Mouse (Mus musculus) midbrain, embryonic 16.5 days (tissue): ENCODE results near the gene Sh3yl1. TPM values are rescaled to one million over a fixed set of nuclear protein-coding genes. Genes with fewer than 3 reads are reported as not detected.

Experiments
- ATAC-seq: fragments of 200-750 bp; cut with Nextera tagmentation; 2 replicates; pipeline ENCODE4 v1.8.0; 2017; ENCODE audit warnings: moderate TSS enrichment
- H3K27ac ChIP-seq: fragments of 300-500 bp; sonication (generic); 2 replicates; pipeline ENCODE4 v1.5.1; 2014; ENCODE audit warnings: mild to moderate bottlenecking, low read length, mixed read lengths
- H3K27me3 ChIP-seq: fragments of 300-500 bp; sonication (generic); 2 replicates; pipeline ENCODE4 v1.6.1; 2014; ENCODE audit warnings: low read depth, low read length, mixed read lengths; ENCODE audit not compliant: control insufficient read depth, insufficient read depth
- H3K36me3 ChIP-seq: fragments of 300-500 bp; sonication (generic); 2 replicates; pipeline ENCODE4 v1.6.1; 2014; ENCODE audit warnings: mild to moderate bottlenecking, low read length, moderate library complexity, mixed read lengths; ENCODE audit not compliant: control insufficient read depth, insufficient read depth
- H3K4me1 ChIP-seq: fragments of 300-500 bp; sonication (generic); 2 replicates; pipeline ENCODE4 v1.6.1; 2014; ENCODE audit warnings: mild to moderate bottlenecking, low read length, mixed read lengths; ENCODE audit not compliant: control insufficient read depth, insufficient read depth
- H3K4me2 ChIP-seq: fragments of 300-500 bp; sonication (generic); 2 replicates; pipeline ENCODE4 v1.6.1; 2014; ENCODE audit warnings: mild to moderate bottlenecking, low read length, mixed read lengths
- H3K4me3 ChIP-seq: fragments of 300-500 bp; sonication (generic); 2 replicates; pipeline ENCODE4 v1.5.1; 2014; ENCODE audit warnings: low read depth, mild to moderate bottlenecking, low read length, moderate library complexity, mixed read lengths
- H3K9ac ChIP-seq: fragments of 300-500 bp; sonication (generic); 2 replicates; pipeline ENCODE4 v1.6.1; 2014; ENCODE audit warnings: low read depth, low read length, mixed read lengths
- H3K9me3 ChIP-seq: fragments of 300-500 bp; sonication (generic); replicated peaks from 2 replicates; pipeline ENCODE4 v1.6.1; 2014; ENCODE audit warnings: mild to moderate bottlenecking, low read length, mixed read lengths; ENCODE audit not compliant: control insufficient read depth, poor library complexity, severe bottlenecking
- WGBS: fragments of 180-500 bp; shearing (Covaris S2); extraction: QIAGEN DNeasy Blood & Tissue Kit; methylation state at CpG from one replicate; pipeline ENCODE4 v1.1.7; 2014; 5-methylcytosine and 5-hydroxymethylcytosine counted together
- polyA plus RNA-seq: library from polyadenylated mRNA; unstranded; fragments of >200 nt; fragmentation: Nextera tagmentation; extraction: Ambion mirVana; gene quantifications from 2 replicates; pipeline ENCODE4 v1.2.1, GENCODE M21; 2015

Sh3yl1 gene
- polyA plus RNA-seq, 1 experiment from 2014 or later, result 59.7 TPM

GRCm38 (mm10) chr12:30888003-30888402, 23.5 kb upstream of the Sh3yl1 start:
- peaks cover 11% of the 10 kb centered on the region for H3K27me3 ChIP-seq
- no peak overlapping the region for H3K27ac ChIP-seq
- no peak overlapping the region for H3K9ac ChIP-seq
- 83% methylated on average over 4 of the region's 4 CpGs for WGBS
- no peak overlapping the region for H3K4me3 ChIP-seq
- no peak overlapping the region for H3K4me2 ChIP-seq
- peaks cover 8% of the 10 kb centered on the region for H3K4me1 ChIP-seq
- no peak for ATAC-seq
- no peaks in the 10 kb centered on the region for H3K9me3 ChIP-seq
- no peaks in the 10 kb centered on the region for H3K36me3 ChIP-seq

- Histone ChIP-seq H3K9me3 (no peaks in the 10 kb centered on the region), H3K4me1 (0 out of 2 replicates have a peak, but pooled peaks cover under 1% of the 10 kb centered on the region), H3K27ac (no peak overlapping the region), H3K27me3 (peaks cover 7% of the 10 kb centered on the region), H3K4me3 (no peak overlapping the region), H3K9ac (no peak overlapping the region), H3K4me2 (no peak overlapping the region), H3K36me3 (no peaks in the 10 kb centered on the region)
- peak; percentile 76 for ATAC-seq
- WGBS, result 40% methylated on average over 5 of the region's 5 CpGs
Measured at GRCm38 (mm10) chr12:30890067-30890466, 21.4 kb upstream of the Sh3yl1 start.

DNA sequence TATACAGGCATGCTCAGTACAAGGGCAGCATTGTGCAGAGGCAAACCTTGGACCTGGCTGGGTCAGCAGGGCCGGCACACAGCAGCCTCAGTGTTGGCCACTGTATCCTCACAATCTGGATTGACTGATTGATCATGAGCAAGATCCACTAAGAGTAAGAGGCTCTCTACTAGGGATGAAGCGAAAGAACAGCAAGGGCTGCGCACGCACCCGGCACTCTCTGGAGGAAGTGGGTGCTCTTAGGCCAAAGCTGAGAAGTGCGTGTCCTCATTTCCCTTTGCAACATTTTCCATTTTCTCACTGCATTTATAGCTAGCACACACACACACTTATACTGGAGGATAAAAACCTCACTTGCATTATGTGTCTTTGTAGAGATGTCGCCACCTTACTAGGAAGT, 20.0 kb upstream of the Sh3yl1 start:
- Histone ChIP-seq H3K4me2 (no peak overlapping the region), H3K36me3 (no peaks in the 10 kb centered on the region), H3K27me3 (no peaks in the 10 kb centered on the region), H3K27ac (no peak overlapping the region), H3K4me3 (no peak overlapping the region), H3K9me3 (no peaks in the 10 kb centered on the region), H3K4me1 (no peaks in the 10 kb centered on the region), H3K9ac (no peak overlapping the region)
- 92% methylated on average over 7 of the region's 7 CpGs for WGBS
- ATAC-seq, result no peak

GRCm38 (mm10) chr12:30897039-30897438, 14.4 kb upstream of the Sh3yl1 start:
- Histone ChIP-seq H3K36me3 (no peaks in the 10 kb centered on the region), H3K4me1 (no peaks in the 10 kb centered on the region), H3K9ac (no peak overlapping the region), H3K4me3 (no peak overlapping the region), H3K4me2 (no peak overlapping the region), H3K27ac (no peak overlapping the region), H3K27me3 (no peaks in the 10 kb centered on the region), H3K9me3 (no peaks in the 10 kb centered on the region)
- no peak for ATAC-seq
- 100% methylated on average over 4 of the region's 4 CpGs for WGBS

DNA sequence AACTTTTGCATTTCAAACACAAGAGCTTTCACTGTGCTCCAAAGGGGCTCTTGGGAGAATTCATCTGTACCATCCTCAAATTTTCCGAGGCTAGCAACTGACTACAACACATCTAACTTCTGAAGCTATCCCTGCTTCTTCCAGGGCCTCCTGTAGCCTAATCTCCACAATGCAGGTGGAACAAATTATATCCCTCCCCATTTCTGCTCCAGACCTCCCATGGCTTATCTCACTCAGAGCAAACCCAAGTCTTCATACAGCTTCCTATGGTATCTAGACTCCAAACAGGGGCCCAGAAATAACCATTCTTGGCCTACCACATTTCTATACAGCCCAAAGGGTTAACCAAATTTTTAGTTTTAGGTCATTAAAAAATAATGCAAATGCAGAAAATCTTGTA, 2.8 kb upstream of the Sh3yl1 start:
- no peak overlapping the region for H3K4me2 ChIP-seq
- peaks cover 22% of the 10 kb centered on the region for H3K4me1 ChIP-seq
- no peak overlapping the region for H3K9ac ChIP-seq
- H3K27me3 ChIP-seq, result no peaks in the 10 kb centered on the region
- H3K27ac ChIP-seq, result no peak overlapping the region
- H3K9me3 ChIP-seq, result no peaks in the 10 kb centered on the region
- no peak overlapping the region for H3K4me3 ChIP-seq
- ATAC-seq, result no peak
- peaks cover 2% of the 10 kb centered on the region; the same call in 1 of the 2 replicates for H3K36me3 ChIP-seq
- 96% methylated on average over 1 of the region's 1 CpGs for WGBS

- ATAC-seq, result no peak
- Histone ChIP-seq H3K4me1 (peaks cover 24% of the 10 kb centered on the region), H3K4me3 (no peak overlapping the region), H3K36me3 (no peaks in the 10 kb centered on the region), H3K9ac (no peak overlapping the region), H3K9me3 (no peaks in the 10 kb centered on the region), H3K27me3 (no peaks in the 10 kb centered on the region), H3K27ac (no peak overlapping the region), H3K4me2 (no peak overlapping the region)
- 89% methylated on average over 2 of the region's 2 CpGs for WGBS
Measured at GRCm38 (mm10) chr12:30909881-30910280, 1.6 kb upstream of the Sh3yl1 start.

- Histone ChIP-seq H3K36me3 (no peaks in the 10 kb centered on the region), H3K27ac (peak overlapping the region; percentile 58; the same call in 1 of the 2 replicates), H3K4me3 (peak overlapping the region; percentile 60), H3K27me3 (no peaks in the 10 kb centered on the region), H3K9ac (peak overlapping the region; percentile 92), H3K9me3 (no peaks in the 10 kb centered on the region), H3K4me1 (peaks cover 24% of the 10 kb centered on the region), H3K4me2 (peak overlapping the region; percentile 88)
- ATAC-seq, result no peak
- WGBS, result 20% methylated on average over 8 of the region's 8 CpGs
Measured at GRCm38 (mm10) chr12:30910860-30911259, 608 bp upstream of the Sh3yl1 start.

DNA sequence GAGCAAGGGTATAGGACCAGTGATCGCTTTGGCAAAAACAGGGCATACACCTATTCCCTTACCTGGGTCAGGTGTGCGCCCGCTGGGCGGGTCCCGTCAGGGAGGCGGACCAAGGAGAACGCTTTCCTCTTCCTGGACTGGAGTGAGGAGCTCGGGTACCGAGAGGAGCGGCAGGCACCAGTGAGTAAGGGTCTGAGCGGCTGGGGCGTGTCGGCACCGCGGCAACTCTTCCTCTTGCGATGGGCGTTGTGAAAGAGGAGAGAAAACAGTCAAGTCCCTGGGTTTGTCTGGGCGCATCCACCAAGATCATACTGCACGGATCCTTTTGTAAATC, 547 bp downstream of the Sh3yl1 start:
- Histone ChIP-seq H3K36me3 (no peaks in the 10 kb centered on the region), H3K9me3 (peaks cover 3% of the 10 kb centered on the region; the same call in 1 of the 2 replicates), H3K4me1 (peaks cover 24% of the 10 kb centered on the region), H3K27ac (peak overlapping the region; percentile 71), H3K27me3 (no peaks in the 10 kb centered on the region), H3K4me2 (peak overlapping the region; percentile 66), H3K9ac (peak overlapping the region; percentile 92), H3K4me3 (peak overlapping the region; percentile 60)
- peak; percentile 81 for ATAC-seq
- under 1% methylated on average over 19 of the region's 19 CpGs for WGBS

DNA sequence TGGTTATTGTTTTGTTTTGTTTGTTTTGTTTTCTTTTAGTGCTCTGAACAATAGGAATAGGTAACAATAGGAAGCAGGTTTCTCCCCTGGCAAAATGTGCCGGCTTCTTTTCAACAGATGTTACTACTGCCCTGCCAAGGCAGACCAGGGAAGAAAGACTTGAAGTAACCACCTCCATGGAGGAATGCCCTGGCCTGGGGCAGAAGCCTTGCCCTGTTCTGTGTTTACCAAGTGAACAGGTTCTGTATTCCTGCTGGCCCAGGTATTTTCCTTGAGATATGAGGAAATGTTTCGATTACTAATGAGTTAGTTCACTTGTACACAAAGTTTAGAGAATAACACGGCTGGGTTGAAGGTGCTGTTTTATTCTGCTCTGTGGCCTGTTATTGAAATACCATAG, 1.4 kb downstream of the Sh3yl1 start:
- Histone ChIP-seq H3K4me2 (peak overlapping the region; percentile 66), H3K4me3 (peak overlapping the region; percentile 60), H3K27me3 (no peaks in the 10 kb centered on the region), H3K36me3 (no peaks in the 10 kb centered on the region), H3K27ac (no peak overlapping the region), H3K9me3 (peaks cover 3% of the 10 kb centered on the region; the same call in 1 of the 2 replicates), H3K9ac (peak overlapping the region; percentile 52), H3K4me1 (peaks cover 24% of the 10 kb centered on the region)
- ATAC-seq, result no peak
- 60% methylated on average over 3 of the region's 3 CpGs for WGBS
